Mouse (Mus musculus) ES-E14 (cell line): ENCODE data around the gene Grin2a. TPM values are rescaled to one million over a fixed set of nuclear protein-coding genes. Genes with fewer than 3 reads are reported as not detected.

Experiments
- DNase-seq: peaks from one replicate; pipeline ENCODE4 v3.0.0-alpha.2; 2013; ENCODE audit warnings: low read depth, low spot score
- H3K27ac ChIP-seq: 2 replicates; pipeline ENCODE4 v1.5.1; 2012; ENCODE audit warnings: low read depth, mild to moderate bottlenecking, low read length, moderate library complexity, mixed read lengths; ENCODE audit not compliant: poor library complexity, insufficient read depth, severe bottlenecking
- H3K36me3 ChIP-seq: 2 replicates; pipeline ENCODE4 v1.6.1; 2012; ENCODE audit warnings: mild to moderate bottlenecking, low read length, moderate library complexity, mixed read lengths; ENCODE audit not compliant: control insufficient read depth, poor library complexity, insufficient read depth, severe bottlenecking
- H3K4me1 ChIP-seq, 2 experiments: fragments of 150-350 bp in 1 of 2; sonication (generic) in 1 of 2; 2 replicates each; pipeline ENCODE4 v1.6.1; 2012; ENCODE audit warnings: low read length in 2 of 2, mild to moderate bottlenecking in 1 of 2, mixed read lengths in 1 of 2; ENCODE audit not compliant: control insufficient read depth in 2 of 2, insufficient read depth in 2 of 2, poor library complexity in 1 of 2
- H3K4me3 ChIP-seq, 2 experiments: fragments of 150-350 bp in 1 of 2; sonication (generic) in 1 of 2; 2 replicates each; pipeline ENCODE4 v1.5.1; 2012; ENCODE audit warnings: low read length in 2 of 2, low read depth in 1 of 2, mild to moderate bottlenecking in 1 of 2, mixed read lengths in 1 of 2; ENCODE audit not compliant: insufficient read depth in 1 of 2, poor library complexity in 1 of 2, severe bottlenecking in 1 of 2
- H3K9ac ChIP-seq: 2 replicates; pipeline ENCODE4 v1.6.1; 2012; ENCODE audit warnings: low read depth, mild to moderate bottlenecking, low read length, mixed read lengths; ENCODE audit not compliant: poor library complexity, insufficient read depth, severe bottlenecking
- H3K9me3 ChIP-seq: fragments of 150-350 bp; sonication (generic); 2 replicates; pipeline ENCODE4 v1.6.1; 2012; ENCODE audit warnings: low read depth, mild to moderate bottlenecking, low read length; ENCODE audit not compliant: control insufficient read depth, insufficient read depth
- CHD2 ChIP-seq: IDR thresholded peaks from 2 replicates; pipeline ENCODE4 v1.6.1; 2014; ENCODE audit warnings: mild to moderate bottlenecking, low read depth, low read length, inconsistent platforms
- HCFC1 ChIP-seq: IDR thresholded peaks from 2 replicates; pipeline ENCODE4 v1.6.1; 2012; ENCODE audit warnings: low read length, inconsistent platforms, borderline replicate concordance; ENCODE audit not compliant: insufficient read depth
- MAFK ChIP-seq: IDR thresholded peaks from 2 replicates; pipeline ENCODE4 v1.6.1; 2014; ENCODE audit warnings: mild to moderate bottlenecking, low read depth, low read length, inconsistent platforms; ENCODE audit not compliant: insufficient read depth
- ZC3H11A ChIP-seq: IDR thresholded peaks from 2 replicates; pipeline ENCODE4 v1.6.1; 2012; ENCODE audit warnings: low read depth, mild to moderate bottlenecking, inconsistent platforms, low read length, borderline replicate concordance
- ZNF384 ChIP-seq: IDR thresholded peaks from 2 replicates; pipeline ENCODE4 v1.6.1; 2012; ENCODE audit warnings: low read depth, low read length, inconsistent platforms
- in situ Hi-C, 2 experiments: fragments of 600-800 bp; cut with MboI; formaldehyde crosslinking; loops; one replicate each; pipeline ENCODE4 v1.15.1; 2025; ENCODE audit warnings: low sequenced_read_pairs in 2 of 2, inconsistent platforms in 1 of 2; ENCODE audit not compliant: unreplicated experiment in 2 of 2
- total RNA-seq: library from RNA; depleted of rRNA; stranded (reverse); fragments of 300-350 nt; gene quantifications from 2 replicates; pipeline ENCODE4 v1.2.3, GENCODE M21; 2012

The Grin2a gene
- total RNA-seq, 1 experiment = 0.62 TPM

DNA sequence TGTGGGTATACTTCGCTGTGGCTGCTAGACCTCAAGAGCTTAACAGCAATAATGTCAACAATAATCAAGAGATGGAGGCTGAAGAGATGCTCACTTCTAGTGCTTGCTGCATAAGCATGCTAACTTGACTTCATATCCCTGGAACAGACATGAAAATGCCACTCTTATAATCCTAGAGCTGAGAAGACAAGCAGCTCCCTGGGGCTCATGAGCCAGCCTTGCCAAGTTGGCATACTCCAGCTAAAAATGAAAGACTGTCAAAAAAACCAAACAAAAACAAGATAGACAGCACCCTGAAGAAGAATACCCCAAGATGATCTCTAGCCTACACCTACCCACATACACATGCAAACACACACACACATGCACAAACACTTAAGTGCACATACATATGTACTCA, 95.2 kb downstream of the Grin2a start:
- in situ Hi-C loops = no loop called here
- DNase-seq = no peak
- no peak for TF ChIP-seq HCFC1
- TF ChIP-seq CHD2 = no peak
- TF ChIP-seq ZNF384 = no peak
- TF ChIP-seq MAFK = no peak
- TF ChIP-seq ZC3H11A = no peak
- Histone ChIP-seq H3K36me3 (no peaks in the 10 kb centered on the region), H3K4me1 (no peaks in the 10 kb centered on the region), H3K9me3 (no peaks in the 10 kb centered on the region), H3K27ac (no peak overlapping the region), H3K4me3 (no peak overlapping the region), H3K9ac (no peak overlapping the region)

DNA sequence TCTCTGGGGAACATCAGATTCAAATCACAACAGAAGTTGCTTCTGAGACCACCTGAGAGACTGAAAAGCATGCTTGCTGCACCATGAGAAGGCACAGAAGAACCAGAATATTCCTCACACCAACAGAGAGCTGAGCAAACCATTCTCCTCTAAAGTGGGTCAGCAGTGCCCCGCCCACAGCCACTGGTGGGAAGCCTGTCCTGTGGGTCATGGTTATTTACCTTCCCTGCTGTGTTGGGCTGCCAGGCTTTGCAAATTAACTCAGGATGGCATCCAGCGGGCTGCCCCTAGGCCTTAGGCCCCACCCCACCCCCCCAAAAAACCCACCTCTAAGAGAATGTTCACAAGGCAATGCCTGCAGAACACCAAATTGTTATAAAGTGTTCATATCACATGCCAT, 96.2 kb downstream of the Grin2a start:
- Histone ChIP-seq H3K36me3 (no peaks in the 10 kb centered on the region), H3K9ac (no peak overlapping the region), H3K4me1 (no peaks in the 10 kb centered on the region), H3K4me3 (no peak overlapping the region), H3K9me3 (no peaks in the 10 kb centered on the region), H3K27ac (no peak overlapping the region)
- no peak for DNase-seq
- no peak for TF ChIP-seq ZC3H11A
- TF ChIP-seq MAFK = no peak
- no peak for TF ChIP-seq ZNF384
- no peak for TF ChIP-seq HCFC1
- no peak for TF ChIP-seq CHD2
- in situ Hi-C loops = no loop called here

DNA sequence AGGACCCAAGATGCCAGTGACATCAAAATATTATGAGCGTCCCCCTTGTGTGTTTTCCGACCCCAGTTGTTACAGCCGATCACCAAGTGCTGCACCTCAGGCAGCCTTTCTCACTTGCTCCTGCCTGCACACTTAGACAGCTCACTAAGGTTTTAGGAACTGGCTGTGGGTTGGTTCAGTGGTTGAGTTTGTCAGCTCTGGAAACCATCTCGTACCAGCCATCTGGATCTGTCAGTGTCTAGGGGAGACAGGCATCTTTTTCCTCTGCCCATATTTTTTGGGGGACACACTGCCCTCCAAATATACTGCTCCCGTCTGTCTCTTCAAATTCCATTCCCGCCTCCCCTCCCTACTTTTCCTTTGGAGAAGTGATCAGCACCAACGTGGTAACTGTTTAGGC, 99.8 kb downstream of the Grin2a start:
- TF ChIP-seq ZNF384 (no peak), HCFC1 (no peak), ZC3H11A (no peak), MAFK (no peak), CHD2 (no peak)
- no peak overlapping the region for H3K9ac ChIP-seq
- H3K9me3 ChIP-seq = no peaks in the 10 kb centered on the region
- H3K27ac ChIP-seq = no peak overlapping the region
- DNase-seq = no peak
- H3K4me1 ChIP-seq = no peaks in the 10 kb centered on the region
- in situ Hi-C loops = no loop called here
- H3K4me3 ChIP-seq = no peak overlapping the region
- no peaks in the 10 kb centered on the region for H3K36me3 ChIP-seq

DNA sequence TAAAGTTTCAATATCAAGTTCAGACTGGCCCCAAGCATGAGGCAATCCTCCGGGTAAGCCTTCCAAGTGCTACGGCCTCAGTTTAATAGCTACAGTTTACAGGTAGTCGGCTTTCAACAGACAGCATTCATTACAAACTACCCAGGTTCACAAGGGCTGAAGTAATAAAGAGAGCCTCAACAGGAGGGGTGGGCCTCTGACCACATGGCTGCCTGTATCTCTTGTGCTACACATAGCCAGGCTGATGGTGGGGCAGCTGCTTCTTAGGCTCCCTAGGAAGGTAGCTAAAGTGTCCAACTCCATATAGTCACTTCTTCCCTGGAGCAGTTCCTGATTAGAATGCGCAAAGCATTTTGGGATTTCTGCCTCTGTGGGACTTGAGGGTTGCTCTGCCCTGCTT, 109.2 kb downstream of the Grin2a start:
- H3K9me3 ChIP-seq = no peaks in the 10 kb centered on the region
- no peak overlapping the region for H3K4me3 ChIP-seq

DNA sequence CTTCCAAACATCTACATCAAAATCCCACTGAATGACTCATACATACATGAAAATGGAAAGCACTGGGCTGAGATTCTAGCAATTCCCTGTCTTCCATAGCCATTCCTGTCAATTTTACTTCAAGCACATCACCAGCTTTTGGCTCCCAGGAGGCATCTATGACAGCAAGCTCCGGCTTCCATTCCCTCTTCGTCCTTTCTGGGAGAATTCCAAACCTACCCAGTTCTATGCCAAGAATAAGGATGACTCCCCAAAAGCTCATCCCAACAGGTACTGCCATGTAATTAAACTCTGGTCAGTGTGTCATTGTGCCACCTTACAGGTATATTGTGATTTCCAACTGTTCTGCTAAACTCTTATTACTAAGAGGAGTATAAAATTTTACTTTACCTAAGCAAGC, 111.2 kb downstream of the Grin2a start:
- no peak overlapping the region for H3K9ac ChIP-seq
- H3K4me3 ChIP-seq = no peak overlapping the region
- TF ChIP-seq MAFK (no peak), HCFC1 (no peak), CHD2 (no peak), ZC3H11A (no peak), ZNF384 (no peak)
- no peaks in the 10 kb centered on the region for H3K9me3 ChIP-seq
- no peaks in the 10 kb centered on the region for H3K36me3 ChIP-seq
- in situ Hi-C loops = no loop called here
- DNase-seq = no peak
- H3K4me1 ChIP-seq = no peaks in the 10 kb centered on the region
- no peak overlapping the region for H3K27ac ChIP-seq

More for the DNA sequence above, 109.2 kb downstream of the Grin2a start:
- no peaks in the 10 kb centered on the region for H3K36me3 ChIP-seq
- in situ Hi-C loops = no loop called here
- H3K4me1 ChIP-seq = no peaks in the 10 kb centered on the region
- no peak for DNase-seq
- H3K9ac ChIP-seq = no peak overlapping the region
- TF ChIP-seq MAFK (no peak), HCFC1 (no peak), ZNF384 (no peak), ZC3H11A (no peak), CHD2 (no peak)
- no peak overlapping the region for H3K27ac ChIP-seq
